Mouse (Mus musculus): ENCODE data around the gene Jup.

DNA sequence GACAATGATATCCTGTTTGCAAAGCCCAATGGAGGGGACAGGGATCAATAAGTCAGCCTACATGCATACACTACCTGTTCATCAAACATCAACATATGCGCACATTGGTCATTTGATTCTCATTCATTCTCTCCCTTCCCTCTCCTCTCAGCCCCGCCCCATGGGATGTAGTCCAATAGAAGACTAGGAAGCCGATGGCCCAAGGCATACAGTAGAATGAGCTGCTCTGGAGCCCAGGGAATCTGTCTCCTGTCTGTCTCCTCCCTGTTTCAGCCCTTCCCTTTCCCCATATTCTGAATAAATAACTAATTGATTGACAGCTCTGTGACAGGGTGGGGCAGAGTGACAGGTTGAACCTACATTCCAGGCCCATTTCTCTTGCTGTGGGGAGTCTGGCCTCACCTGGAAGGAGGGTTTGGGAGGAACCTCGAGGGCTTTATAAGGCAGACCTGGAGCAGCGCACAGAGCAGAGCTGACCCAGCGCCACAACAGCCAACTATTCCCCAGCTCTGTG, 63.6 kb downstream of the Jup start, which contains the start of gene Gast:
- no peak for TF ChIP-seq GATA1 (IDR thresholded peaks at IDR 0.05; ENCODE audit: borderline replicate concordance, low read length)
- TF ChIP-seq FLI1 (IDR thresholded peaks at IDR 0.05; ENCODE audit: low read length) = no peak
